Mouse (Mus musculus): ENCODE measurements around the gene Slc12a8. TPM values are rescaled to one million over a fixed set of nuclear protein-coding genes. Genes with fewer than 3 reads are reported as not detected.

Slc12a8 gene
- polyA plus RNA-seq, 1 experiment from 2014 or later: 1.1 TPM

GRCm38 (mm10) chr16:33676347-33677312 lies 159.5 kb downstream of the Slc12a8 start:
- no peak overlapping the region for H3K4me3 ChIP-seq (ENCODE audit: low read length)
- peak overlapping the region; percentile 82 for H3K27ac ChIP-seq (ENCODE audit: low read length)
- H3K4me2 ChIP-seq (ENCODE audit: low read depth, low read length): no peak overlapping the region
- peak; percentile 80 for ATAC-seq (replicated peaks; ENCODE audit: extremely low read depth, insufficient read depth, low FRiP score)
- H3K4me1 ChIP-seq (ENCODE audit: control insufficient read depth, insufficient read depth, low read length): peaks cover 26% of the 10 kb centered on the region
- H3K9me3 ChIP-seq (replicated peaks; ENCODE audit: control insufficient read depth, low read length): no peaks in the 10 kb centered on the region
- H3K27me3 ChIP-seq (ENCODE audit: control insufficient read depth, insufficient read depth, low read length): no peaks in the 10 kb centered on the region
- H3K9ac ChIP-seq (ENCODE audit: low read length): peak overlapping the region; percentile 36; the same call in 1 of the 2 replicates
- no peaks in the 10 kb centered on the region for H3K36me3 ChIP-seq (ENCODE audit: control insufficient read depth, insufficient read depth)
- 36% methylated on average over 7 of the region's 7 CpGs for WGBS

GRCm38 (mm10) chr16:33677313-33677690 lies 160.2 kb downstream of the Slc12a8 start:
- Histone ChIP-seq H3K4me3 (ENCODE audit: low read length) (no peak overlapping the region), H3K4me2 (ENCODE audit: low read depth, low read length) (no peak overlapping the region), H3K9me3 (replicated peaks; ENCODE audit: control insufficient read depth, low read length) (no peaks in the 10 kb centered on the region), H3K4me1 (ENCODE audit: control insufficient read depth, insufficient read depth, low read length) (peaks cover 26% of the 10 kb centered on the region), H3K27ac (ENCODE audit: low read length) (peak overlapping the region; percentile 82; the same call in 1 of the 2 replicates), H3K27me3 (ENCODE audit: control insufficient read depth, insufficient read depth, low read length) (no peaks in the 10 kb centered on the region), H3K9ac (ENCODE audit: low read length) (no peak overlapping the region), H3K36me3 (ENCODE audit: control insufficient read depth, insufficient read depth) (no peaks in the 10 kb centered on the region)
- WGBS: 82% methylated on average over 7 of the region's 7 CpGs
- ATAC-seq (replicated peaks; ENCODE audit: extremely low read depth, insufficient read depth, low FRiP score): no peak

GRCm38 (mm10) chr16:33677901-33678300 lies 160.8 kb downstream of the Slc12a8 start:
- no peaks in the 10 kb centered on the region for H3K27me3 ChIP-seq (ENCODE audit: control insufficient read depth, insufficient read depth, low read length)
- WGBS: 74% methylated on average over 5 of the region's 5 CpGs
- no peak overlapping the region for H3K27ac ChIP-seq (ENCODE audit: low read length)
- no peak for ATAC-seq (replicated peaks; ENCODE audit: extremely low read depth, insufficient read depth, low FRiP score)
- no peak overlapping the region for H3K4me2 ChIP-seq (ENCODE audit: low read depth, low read length)
- no peak overlapping the region for H3K4me3 ChIP-seq (ENCODE audit: low read length)
- H3K9me3 ChIP-seq (replicated peaks; ENCODE audit: control insufficient read depth, low read length): no peaks in the 10 kb centered on the region
- H3K4me1 ChIP-seq (ENCODE audit: control insufficient read depth, insufficient read depth, low read length): peaks cover 26% of the 10 kb centered on the region
- no peak overlapping the region for H3K9ac ChIP-seq (ENCODE audit: low read length)
- H3K36me3 ChIP-seq (ENCODE audit: control insufficient read depth, insufficient read depth): no peaks in the 10 kb centered on the region

GRCm38 (mm10) chr16:33680271-33680670 lies 163.1 kb downstream of the Slc12a8 start:
- no peak overlapping the region for H3K4me2 ChIP-seq (ENCODE audit: low read depth, low read length)
- H3K4me1 ChIP-seq (ENCODE audit: control insufficient read depth, insufficient read depth, low read length): peaks cover 28% of the 10 kb centered on the region
- no peaks in the 10 kb centered on the region for H3K9me3 ChIP-seq (replicated peaks; ENCODE audit: control insufficient read depth, low read length)
- no peaks in the 10 kb centered on the region for H3K36me3 ChIP-seq (ENCODE audit: control insufficient read depth, insufficient read depth)
- 72% methylated on average over 7 of the region's 7 CpGs for whole genome bisulfite sequencing
- H3K9ac ChIP-seq (ENCODE audit: low read length): no peak overlapping the region
- ATAC-seq (replicated peaks; ENCODE audit: extremely low read depth, insufficient read depth, low FRiP score): no peak
- H3K27me3 ChIP-seq (ENCODE audit: control insufficient read depth, insufficient read depth, low read length): no peaks in the 10 kb centered on the region
- no peak overlapping the region for H3K4me3 ChIP-seq (ENCODE audit: low read length)
- H3K27ac ChIP-seq (ENCODE audit: low read length): 0 out of 2 replicates have a peak overlapping the region, but pooled peaks have one; percentile 10

GRCm38 (mm10) chr16:33680816-33681215 lies 163.7 kb downstream of the Slc12a8 start:
- no peak for ATAC-seq (replicated peaks; ENCODE audit: extremely low read depth, insufficient read depth, low FRiP score)
- Histone ChIP-seq H3K27me3 (ENCODE audit: control insufficient read depth, insufficient read depth, low read length) (no peaks in the 10 kb centered on the region), H3K27ac (ENCODE audit: low read length) (0 out of 2 replicates have a peak overlapping the region, but pooled peaks have one; percentile 10), H3K36me3 (ENCODE audit: control insufficient read depth, insufficient read depth) (no peaks in the 10 kb centered on the region), H3K9me3 (replicated peaks; ENCODE audit: control insufficient read depth, low read length) (no peaks in the 10 kb centered on the region), H3K4me1 (ENCODE audit: control insufficient read depth, insufficient read depth, low read length) (peaks cover 25% of the 10 kb centered on the region), H3K4me2 (ENCODE audit: low read depth, low read length) (no peak overlapping the region), H3K9ac (ENCODE audit: low read length) (no peak overlapping the region), H3K4me3 (ENCODE audit: low read length) (no peak overlapping the region)
- WGBS: 56% methylated on average over 10 of the region's 10 CpGs

- no peak for ATAC-seq (replicated peaks; ENCODE audit: extremely low read depth, insufficient read depth, low FRiP score)
- no peak overlapping the region for H3K9ac ChIP-seq (ENCODE audit: low read length)
- H3K4me3 ChIP-seq (ENCODE audit: low read length): no peak overlapping the region
- H3K27me3 ChIP-seq (ENCODE audit: control insufficient read depth, insufficient read depth, low read length): no peaks in the 10 kb centered on the region
- H3K36me3 ChIP-seq (ENCODE audit: control insufficient read depth, insufficient read depth): no peaks in the 10 kb centered on the region
- H3K4me1 ChIP-seq (ENCODE audit: control insufficient read depth, insufficient read depth, low read length): peaks cover 25% of the 10 kb centered on the region
- no peak overlapping the region for H3K27ac ChIP-seq (ENCODE audit: low read length)
- H3K9me3 ChIP-seq (replicated peaks; ENCODE audit: control insufficient read depth, low read length): no peaks in the 10 kb centered on the region
- no peak overlapping the region for H3K4me2 ChIP-seq (ENCODE audit: low read depth, low read length)
These were observed 164.5 kb downstream of the Slc12a8 start for GRCm38 (mm10) chr16:33681661-33682060.

- Histone ChIP-seq H3K27ac (ENCODE audit: low read length) (no peak overlapping the region), H3K9me3 (replicated peaks; ENCODE audit: control insufficient read depth, low read length) (no peaks in the 10 kb centered on the region), H3K4me1 (ENCODE audit: control insufficient read depth, insufficient read depth, low read length) (peaks cover 25% of the 10 kb centered on the region), H3K9ac (ENCODE audit: low read length) (no peak overlapping the region), H3K4me3 (ENCODE audit: low read length) (no peak overlapping the region), H3K4me2 (ENCODE audit: low read depth, low read length) (no peak overlapping the region), H3K27me3 (ENCODE audit: control insufficient read depth, insufficient read depth, low read length) (no peaks in the 10 kb centered on the region), H3K36me3 (ENCODE audit: control insufficient read depth, insufficient read depth) (no peaks in the 10 kb centered on the region)
- ATAC-seq (replicated peaks; ENCODE audit: extremely low read depth, insufficient read depth, low FRiP score): no peak
- 79% methylated on average over 3 of the region's 3 CpGs for whole genome bisulfite sequencing
These were observed 165.5 kb downstream of the Slc12a8 start for GRCm38 (mm10) chr16:33682651-33683050.

GRCm38 (mm10) chr16:33683206-33684161 lies 166.4 kb downstream of the Slc12a8 start:
- Histone ChIP-seq H3K4me3 (ENCODE audit: low read length) (peak overlapping the region; percentile 72), H3K9ac (ENCODE audit: low read length) (peak overlapping the region; percentile 92), H3K9me3 (replicated peaks; ENCODE audit: control insufficient read depth, low read length) (no peaks in the 10 kb centered on the region), H3K27me3 (ENCODE audit: control insufficient read depth, insufficient read depth, low read length) (no peaks in the 10 kb centered on the region), H3K36me3 (ENCODE audit: control insufficient read depth, insufficient read depth) (0 out of 2 replicates have a peak, but pooled peaks cover 2% of the 10 kb centered on the region), H3K4me1 (ENCODE audit: control insufficient read depth, insufficient read depth, low read length) (peaks cover 33% of the 10 kb centered on the region), H3K27ac (ENCODE audit: low read length) (peak overlapping the region; percentile 84), H3K4me2 (ENCODE audit: low read depth, low read length) (peak overlapping the region; percentile 71)
- no peak for ATAC-seq (replicated peaks; ENCODE audit: extremely low read depth, insufficient read depth, low FRiP score)
- 67% methylated on average over 13 of the region's 13 CpGs for WGBS

Data from heart, embryonic 16.5 days (tissue).